Mouse (Mus musculus) heart, embryonic 16.5 days (tissue): Measurements from ENCODE around the gene Nr2c2ap. TPM values are rescaled to one million over a fixed set of nuclear protein-coding genes. Genes with fewer than 3 reads are reported as not detected.

Experiments used
- ATAC-seq: fragments of 200-750 bp; cut with Nextera tagmentation; replicated peaks from 2 replicates; pipeline ENCODE4 v1.8.0; 2017; ENCODE audit warnings: moderate number of reproducible peaks; ENCODE audit not compliant: insufficient read depth, low FRiP score; ENCODE audit errors: extremely low read depth
- H3K27ac ChIP-seq: fragments of 300-500 bp; sonication (generic); 2 replicates; pipeline ENCODE4 v1.5.1; 2014; ENCODE audit warnings: mild to moderate bottlenecking, low read length, control low read depth, moderate library complexity
- H3K27me3 ChIP-seq: fragments of 300-500 bp; sonication (generic); 2 replicates; pipeline ENCODE4 v1.6.1; 2014; ENCODE audit warnings: low read length, mixed read lengths; ENCODE audit not compliant: control insufficient read depth, insufficient read depth
- H3K36me3 ChIP-seq: fragments of 300-500 bp; sonication (generic); 2 replicates; pipeline ENCODE4 v1.6.1; 2014; ENCODE audit not compliant: control insufficient read depth, insufficient read depth
- H3K4me1 ChIP-seq: fragments of 300-500 bp; sonication (generic); 2 replicates; pipeline ENCODE4 v1.6.1; 2014; ENCODE audit warnings: low read length, mixed read lengths; ENCODE audit not compliant: control insufficient read depth, insufficient read depth
- H3K4me2 ChIP-seq: fragments of 300-500 bp; sonication (generic); 2 replicates; pipeline ENCODE4 v1.6.1; 2014; ENCODE audit warnings: low read depth, mild to moderate bottlenecking, control low read depth, low read length
- H3K4me3 ChIP-seq: fragments of 300-500 bp; sonication (generic); 2 replicates; pipeline ENCODE4 v1.5.1; 2014; ENCODE audit warnings: mild to moderate bottlenecking, control low read depth, low read length
- H3K9ac ChIP-seq: fragments of 300-500 bp; sonication (generic); 2 replicates; pipeline ENCODE4 v1.6.1; 2014; ENCODE audit warnings: low read length, control low read depth
- H3K9me3 ChIP-seq: fragments of 300-500 bp; sonication (generic); replicated peaks from 2 replicates; pipeline ENCODE4 v1.6.1; 2016; ENCODE audit warnings: low read length; ENCODE audit not compliant: control insufficient read depth
- WGBS: fragments of 180-500 bp; shearing (Covaris S2); extraction: QIAGEN DNeasy Blood & Tissue Kit; methylation state at CpG from one replicate; pipeline ENCODE4 v1.1.7; 2014; 5-methylcytosine and 5-hydroxymethylcytosine counted together
- microRNA-seq: library from miRNA; unstranded; fragments of <30 nt; microRNA quantifications from one replicate; pipeline ENCODE4, GENCODE M21; 2017
- polyA plus RNA-seq: library from polyadenylated mRNA; unstranded; fragments of >200 nt; fragmentation: Nextera tagmentation; extraction: Ambion mirVana; gene quantifications from 2 replicates; pipeline ENCODE4 v1.2.1, GENCODE M21; 2015

Gene Nr2c2ap
- polyA plus RNA-seq, 1 experiment from 2014 or later, result 37.8 TPM

GRCm38 (mm10) chr8:70181903-70182252 is 50.7 kb downstream of the Nr2c2ap start:
- Histone ChIP-seq H3K27ac (no peak overlapping the region), H3K27me3 (no peaks in the 10 kb centered on the region), H3K4me3 (no peak overlapping the region), H3K4me2 (no peak overlapping the region), H3K9me3 (no peaks in the 10 kb centered on the region), H3K4me1 (no peaks in the 10 kb centered on the region), H3K36me3 (peaks cover 16% of the 10 kb centered on the region), H3K9ac (no peak overlapping the region)
- 31% methylated on average over 2 of the region's 2 CpGs for WGBS
- no peak for ATAC-seq

- no peak for ATAC-seq
- Histone ChIP-seq H3K27ac (no peak overlapping the region), H3K4me3 (no peak overlapping the region)
Observed at GRCm38 (mm10) chr8:70183194-70183593, 52.1 kb downstream of the Nr2c2ap start.

More at GRCm38 (mm10) chr8:70183194-70183593, 52.1 kb downstream of the Nr2c2ap start:
- Histone ChIP-seq H3K36me3 (peaks cover 19% of the 10 kb centered on the region), H3K4me2 (no peak overlapping the region), H3K4me1 (no peaks in the 10 kb centered on the region), H3K27me3 (no peaks in the 10 kb centered on the region), H3K9me3 (no peaks in the 10 kb centered on the region), H3K9ac (no peak overlapping the region)
- 84% methylated on average over 4 of the region's 4 CpGs for WGBS

Small RNA genes within 50 kb of the gene (microRNA-seq; reads per million reads assigned to microRNA genes)
- not detected for gene Mir7066

Other genes with a start within 250 kb of the Nr2c2ap start
- gene Cilp2, start 243.6 kb upstream of the Nr2c2ap start, polyA plus RNA-seq, result 0.29 and 0.47 TPM in 2 replicates
- gene Tssk6, start 229.1 kb upstream of the Nr2c2ap start, polyA plus RNA-seq, result 1.1 and 2.0 TPM in 2 replicates
- gene Ndufa13, start 228.8 kb upstream of the Nr2c2ap start, polyA plus RNA-seq, result 372 and 379 TPM in 2 replicates
- 8.2 and 8.7 TPM in 2 replicates for gene Yjefn3, start 228.6 kb upstream of the Nr2c2ap start, polyA plus RNA-seq
- gene Gatad2a, start 134.9 kb upstream of the Nr2c2ap start, polyA plus RNA-seq, result 26.2 and 26.8 TPM in 2 replicates
- gene Mau2, start 88.6 kb upstream of the Nr2c2ap start, polyA plus RNA-seq, result 38.4 and 42.9 TPM in 2 replicates
- 30.0 and 30.4 TPM in 2 replicates for gene Sugp1, start 88.5 kb upstream of the Nr2c2ap start, polyA plus RNA-seq
- gene Tm6sf2, start 58.4 kb upstream of the Nr2c2ap start, polyA plus RNA-seq, result 0.96 and 1.4 TPM in 2 replicates
- 0.04 TPM in 1 of 2 replicates, not detected in the other for gene Hapln4, start 47.9 kb upstream of the Nr2c2ap start, polyA plus RNA-seq
- 0.13 and 0.22 TPM in 2 replicates for gene Ncan, start 10.5 kb upstream of the Nr2c2ap start, polyA plus RNA-seq
- 18.9 and 21.0 TPM in 2 replicates for gene Rfxank, start 7.8 kb downstream of the Nr2c2ap start, polyA plus RNA-seq
- gene Borcs8, start 8.2 kb downstream of the Nr2c2ap start, polyA plus RNA-seq, result 38.0 and 40.1 TPM in 2 replicates
- 0.51 and 1.1 TPM in 2 replicates for gene Mef2b, start 8.4 kb downstream of the Nr2c2ap start, polyA plus RNA-seq
- 88.9 and 103 TPM in 2 replicates for gene Tmem161a, start 41.0 kb downstream of the Nr2c2ap start, polyA plus RNA-seq
- gene Slc25a42, start 81.0 kb downstream of the Nr2c2ap start, polyA plus RNA-seq, result 11.7 and 13.7 TPM in 2 replicates
- gene Sugp2, start 102.9 kb downstream of the Nr2c2ap start, polyA plus RNA-seq, result 25.7 and 28.1 TPM in 2 replicates
- 19.6 and 22.1 TPM in 2 replicates for gene Armc6, start 103.1 kb downstream of the Nr2c2ap start, polyA plus RNA-seq
- 26.6 and 30.2 TPM in 2 replicates for gene Homer3, start 151.5 kb downstream of the Nr2c2ap start, polyA plus RNA-seq
- 34.1 and 34.2 TPM in 2 replicates for gene Ddx49, start 171.2 kb downstream of the Nr2c2ap start, polyA plus RNA-seq
- 326 and 334 TPM in 2 replicates for gene Cope, start 171.2 kb downstream of the Nr2c2ap start, polyA plus RNA-seq
- gene Cers1, start 184.4 kb downstream of the Nr2c2ap start, polyA plus RNA-seq, result 1.3 TPM in 2 replicates
- gene Gdf1, start 198.5 kb downstream of the Nr2c2ap start, polyA plus RNA-seq, result 0.45 and 1.4 TPM in 2 replicates
- gene Upf1, start 221.9 kb downstream of the Nr2c2ap start, polyA plus RNA-seq, result 7.9 and 9.7 TPM in 2 replicates
- gene Comp, start 242.2 kb downstream of the Nr2c2ap start, polyA plus RNA-seq, result 3.0 and 4.3 TPM in 2 replicates